ENCODE assay signal across 16 mouse cellular contexts in the genomic region with DNA sequence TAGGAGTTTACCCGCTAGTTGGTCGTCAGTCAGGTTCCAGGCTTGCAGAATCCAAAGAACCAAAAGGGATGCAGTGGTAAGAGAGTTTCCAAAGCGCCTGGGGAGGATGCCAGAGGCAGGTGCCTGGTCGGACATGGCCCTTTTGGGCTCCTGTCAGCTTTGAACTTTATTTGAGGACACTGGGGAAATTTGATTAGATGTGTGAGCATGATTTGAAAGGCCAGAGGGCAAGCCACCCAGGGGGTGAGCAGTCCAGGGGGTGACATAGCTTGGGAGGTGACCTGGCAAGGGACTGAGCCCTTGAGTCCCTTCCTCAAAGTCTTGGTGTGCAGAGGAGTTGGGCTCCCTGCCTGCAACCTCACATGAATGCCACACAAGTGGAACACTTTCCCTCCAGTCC.
"Had no signal": no experiment of that assay in that cellular context is flagged by ENCODE, and none has a peak within 500 bp of the region (broad histone marks: within the 10 kb centered on the region; RNA-seq: fewer than 3 reads in every experiment).

No protein-coding gene starts in this region.

- H3K4me2 ChIP-seq: limb, embryonic 12.5 days; liver, embryonic 11.5 days; liver, embryonic 15.5 days; midbrain, embryonic 13.5 days; neural tube, embryonic 15.5 days had no signal

- H3K36me3 ChIP-seq: limb, embryonic 12.5 days; liver, embryonic 15.5 days; midbrain, embryonic 13.5 days; neural tube, embryonic 15.5 days had no signal

- H3K27me3 ChIP-seq: limb, embryonic 12.5 days; liver, embryonic 15.5 days; neural tube, embryonic 15.5 days had no signal

- H3K9me3 ChIP-seq: limb, embryonic 12.5 days; liver, embryonic 15.5 days; midbrain, embryonic 13.5 days; neural tube, embryonic 15.5 days had no signal

- H3K4me3 ChIP-seq: left cerebral cortex, adult 2 months; limb, embryonic 12.5 days; liver, embryonic 15.5 days; midbrain, embryonic 13.5 days; neural tube, embryonic 15.5 days had no signal

- ATAC-seq: hindbrain, embryonic 16.5 days; inflammation-experienced regulatory T-cells, adult 6 months; intestine, postnatal 0 days; lung, postnatal 0 days; midbrain, embryonic 13.5 days had no signal

- DNase-seq: lung, adult 2 months; lung, postnatal 36 days; right cerebral cortex, adult 18-20 months; right cerebral cortex, postnatal 25 days; spleen, adult 18-20 months; thymus, postnatal 36 days had no signal

- H3K27ac ChIP-seq: left cerebral cortex, adult 2 months; limb, embryonic 12.5 days; liver, embryonic 15.5 days; midbrain, embryonic 13.5 days; neural tube, embryonic 15.5 days had no signal

- H3K9ac ChIP-seq: limb, embryonic 12.5 days; liver, embryonic 15.5 days; midbrain, embryonic 13.5 days; neural tube, embryonic 15.5 days had no signal
